Mouse (Mus musculus): ENCODE measurements around the gene Abcb9. TPM values are rescaled to one million over a fixed set of nuclear protein-coding genes. Genes with fewer than 3 reads are reported as not detected.

Abcb9 gene
- 3.2 TPM for polyA plus RNA-seq (2014; fragmentation: Illumina TruSeq; extraction: RNeasy Lipid Tissue Mini Kit (QIAGEN cat#74804); ENCODE audit: insufficient read depth, low read depth, low replicate concordance)

DNA sequence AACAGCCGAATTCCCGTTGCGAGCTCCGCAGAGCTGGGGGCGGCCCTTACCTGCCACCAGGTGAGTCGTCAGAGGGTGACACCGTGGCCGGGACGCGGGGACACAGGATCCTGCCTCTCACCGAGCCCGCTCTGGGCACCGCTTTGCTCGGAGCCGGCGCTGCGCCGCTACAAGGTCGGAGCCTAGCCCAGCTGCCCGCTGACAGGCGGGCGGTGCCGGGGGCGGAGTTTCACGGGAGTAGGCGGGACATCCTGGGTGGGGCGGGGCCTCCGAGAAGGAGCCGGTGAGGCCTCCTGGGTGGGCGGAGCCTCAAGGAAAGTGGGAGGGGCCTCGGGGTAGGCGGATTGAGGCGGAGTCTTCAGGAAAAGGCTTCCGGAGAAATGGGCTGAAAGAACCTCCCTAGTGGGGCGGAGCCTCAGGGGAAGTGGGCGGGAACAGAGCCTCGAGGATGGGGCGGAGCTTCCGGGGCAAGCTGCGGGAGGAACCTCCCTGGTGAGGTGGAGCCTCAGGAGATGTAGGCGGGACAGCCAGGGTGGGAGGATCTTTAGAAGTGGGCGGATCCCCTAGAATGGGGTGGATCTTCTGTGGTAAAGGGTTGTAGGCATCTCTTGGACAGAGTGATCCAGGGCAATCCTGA, at the start of gene Abcb9:
Abcb9 (minus strand) TSS at position 203 of the 637 bp plus-strand sequence.

DNA sequence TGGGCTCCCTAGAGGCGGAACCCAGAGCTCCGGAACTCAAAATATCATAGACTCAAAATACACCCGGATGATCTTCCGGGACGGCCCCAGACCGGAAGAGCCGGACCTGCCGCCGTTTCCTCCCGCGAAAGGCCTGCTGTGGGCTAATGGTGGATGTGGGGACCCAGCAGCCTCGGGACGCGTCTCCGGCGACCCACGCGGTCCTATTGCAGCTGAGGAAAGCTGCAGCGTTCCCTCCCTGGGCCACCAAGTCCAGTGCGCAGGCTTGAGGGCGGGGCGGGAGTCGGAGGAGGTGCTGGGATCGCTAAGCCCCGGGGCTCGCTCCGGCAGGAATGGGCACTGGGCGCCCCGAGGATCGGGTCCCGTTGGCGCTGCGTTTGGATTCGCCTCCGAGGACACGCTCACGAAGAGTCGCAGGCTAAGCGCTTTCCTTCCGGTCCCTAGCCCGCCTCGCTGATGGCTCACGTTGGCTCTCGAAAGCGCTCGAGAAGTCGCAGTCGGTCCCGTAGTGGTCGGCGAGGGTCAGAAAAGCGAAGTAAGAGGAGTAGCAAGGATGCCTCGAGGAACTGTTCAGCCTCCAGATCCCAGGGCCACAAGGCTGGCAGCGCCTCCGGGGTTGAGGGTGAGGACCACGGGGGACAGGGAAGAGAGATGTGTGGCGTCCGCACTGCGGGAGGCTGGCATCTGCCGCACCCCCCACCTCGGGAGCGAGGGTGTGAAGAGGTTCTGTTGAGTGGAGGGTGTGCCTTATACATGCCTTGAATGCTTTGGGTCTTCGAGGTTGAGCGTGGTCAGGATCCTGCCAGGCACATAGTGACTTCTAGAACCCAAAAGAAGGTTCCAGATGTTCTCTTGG, 20.6 kb upstream of the Abcb9 start, which contains the start of gene Arl6ip4:
Arl6ip4 (plus strand) TSS at position 100 of the 856 bp plus-strand sequence.

DNA sequence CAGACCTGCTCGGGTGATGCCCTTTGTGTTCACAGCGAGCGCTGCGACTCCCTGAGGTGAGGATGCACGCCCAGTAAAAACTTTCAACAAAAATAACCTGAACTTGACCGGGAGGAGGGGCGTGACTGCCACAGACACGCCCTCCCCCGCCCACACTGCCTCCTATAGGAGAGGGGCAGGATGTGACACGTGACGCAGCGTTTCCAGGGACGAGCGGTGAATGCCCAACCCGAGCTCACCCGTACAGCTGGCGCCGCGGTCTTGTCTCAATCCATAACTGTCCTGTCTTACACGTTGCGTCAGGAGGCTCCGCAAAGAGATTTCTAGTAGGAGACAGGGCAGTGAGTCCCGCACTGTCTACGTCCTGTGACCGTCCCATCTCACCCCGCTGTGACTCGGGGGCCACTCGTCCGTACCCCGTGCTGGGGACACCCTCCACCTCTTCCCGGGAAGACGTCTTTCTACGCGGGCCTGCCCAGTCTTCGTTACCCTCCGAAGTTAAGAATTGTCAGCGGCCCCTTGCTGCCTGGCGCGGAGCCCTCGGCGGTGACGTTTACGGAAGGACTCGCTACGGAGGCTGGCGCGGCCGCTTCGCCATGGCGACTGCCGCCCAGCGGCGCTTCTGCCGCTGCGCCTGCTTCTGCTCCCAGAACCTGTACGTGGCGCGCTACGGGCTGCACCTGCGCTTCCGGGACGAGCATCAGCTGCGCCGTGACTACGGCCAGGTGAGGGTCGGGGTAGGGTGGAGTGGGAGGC, 16.3 kb upstream of the Abcb9 start, which contains the start of gene Ogfod2:
Ogfod2 (plus strand) TSS at position 556 of the 756 bp plus-strand sequence.

DNA sequence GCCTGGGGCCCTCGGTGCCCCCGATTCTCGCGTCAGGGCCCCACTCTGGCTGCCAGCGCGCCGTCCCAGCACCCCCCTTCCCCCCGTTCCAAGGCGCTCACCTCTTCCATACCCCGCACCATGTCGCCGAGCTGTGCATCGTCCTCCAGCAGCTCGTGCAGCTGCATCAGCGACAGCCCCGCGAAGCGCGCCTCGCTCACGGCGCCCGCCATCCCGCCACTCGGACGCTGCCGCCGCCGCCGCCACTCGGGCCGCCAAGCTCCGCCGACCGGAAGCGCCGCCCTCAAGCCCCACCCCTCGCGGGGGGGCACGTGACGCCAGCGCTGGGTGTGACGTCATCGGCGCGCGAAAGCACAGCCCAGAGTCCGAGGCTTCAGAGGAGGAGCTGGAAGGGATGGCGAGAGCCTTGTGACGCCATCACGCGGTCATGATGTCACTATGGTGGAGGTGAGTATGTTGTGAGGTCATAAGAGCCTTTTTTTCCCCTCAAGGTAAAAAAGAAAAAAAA, 63.5 kb downstream of the Abcb9 start, which contains the start of gene Vps37b:
Vps37b (minus strand) TSS at position 270 of the 508 bp plus-strand sequence.

Other genes starting within 250 kb of the Abcb9 start
- 3.6 TPM for gene Hcar2, start 230.3 kb downstream of the Abcb9 start, polyA plus RNA-seq (2014; fragmentation: Illumina TruSeq; extraction: RNeasy Lipid Tissue Mini Kit (QIAGEN cat#74804); ENCODE audit: insufficient read depth, low read depth, low replicate concordance)
- 1.1 TPM for gene Hcar1, start 215.8 kb downstream of the Abcb9 start, polyA plus RNA-seq (2014; fragmentation: Illumina TruSeq; extraction: RNeasy Lipid Tissue Mini Kit (QIAGEN cat#74804); ENCODE audit: insufficient read depth, low read depth, low replicate concordance)
- 37.4 TPM for gene Denr, start 188.6 kb downstream of the Abcb9 start, polyA plus RNA-seq (2014; fragmentation: Illumina TruSeq; extraction: RNeasy Lipid Tissue Mini Kit (QIAGEN cat#74804); ENCODE audit: insufficient read depth, low read depth, low replicate concordance)
- not detected for gene Gm43518, start 168.4 kb downstream of the Abcb9 start, polyA plus RNA-seq (2014; fragmentation: Illumina TruSeq; extraction: RNeasy Lipid Tissue Mini Kit (QIAGEN cat#74804); ENCODE audit: insufficient read depth, low read depth, low replicate concordance)
- 1.8 TPM for gene Ccdc62, start 165.1 kb downstream of the Abcb9 start, polyA plus RNA-seq (2014; fragmentation: Illumina TruSeq; extraction: RNeasy Lipid Tissue Mini Kit (QIAGEN cat#74804); ENCODE audit: insufficient read depth, low read depth, low replicate concordance)
- gene Hip1r, start 122.2 kb downstream of the Abcb9 start, polyA plus RNA-seq (2014; fragmentation: Illumina TruSeq; extraction: RNeasy Lipid Tissue Mini Kit (QIAGEN cat#74804); ENCODE audit: insufficient read depth, low read depth, low replicate concordance): 14.2 TPM
- gene Vps37b, start 63.5 kb downstream of the Abcb9 start, polyA plus RNA-seq (2014; fragmentation: Illumina TruSeq; extraction: RNeasy Lipid Tissue Mini Kit (QIAGEN cat#74804); ENCODE audit: insufficient read depth, low read depth, low replicate concordance): 14.6 TPM
- 23.3 TPM for gene Ogfod2, start 16.5 kb upstream of the Abcb9 start, polyA plus RNA-seq (2014; fragmentation: Illumina TruSeq; extraction: RNeasy Lipid Tissue Mini Kit (QIAGEN cat#74804); ENCODE audit: insufficient read depth, low read depth, low replicate concordance)
- gene Arl6ip4, start 20.3 kb upstream of the Abcb9 start, polyA plus RNA-seq (2014; fragmentation: Illumina TruSeq; extraction: RNeasy Lipid Tissue Mini Kit (QIAGEN cat#74804); ENCODE audit: insufficient read depth, low read depth, low replicate concordance): 48.1 TPM
- 13.8 TPM for gene Pitpnm2, start 154.0 kb upstream of the Abcb9 start, polyA plus RNA-seq (2014; fragmentation: Illumina TruSeq; extraction: RNeasy Lipid Tissue Mini Kit (QIAGEN cat#74804); ENCODE audit: insufficient read depth, low read depth, low replicate concordance)
- 1.3 TPM for gene Mphosph9, start 232.2 kb upstream of the Abcb9 start, polyA plus RNA-seq (2014; fragmentation: Illumina TruSeq; extraction: RNeasy Lipid Tissue Mini Kit (QIAGEN cat#74804); ENCODE audit: insufficient read depth, low read depth, low replicate concordance)
- gene 2810006K23Rik, start 232.3 kb upstream of the Abcb9 start, polyA plus RNA-seq (2014; fragmentation: Illumina TruSeq; extraction: RNeasy Lipid Tissue Mini Kit (QIAGEN cat#74804); ENCODE audit: insufficient read depth, low read depth, low replicate concordance): 7.3 TPM